Mouse (Mus musculus): ENCODE measurements around the gene Zkscan7.
A peak's percentile ranks its signal among the peaks of the same experiment; 100 is the strongest.

Gene Zkscan7

DNA sequence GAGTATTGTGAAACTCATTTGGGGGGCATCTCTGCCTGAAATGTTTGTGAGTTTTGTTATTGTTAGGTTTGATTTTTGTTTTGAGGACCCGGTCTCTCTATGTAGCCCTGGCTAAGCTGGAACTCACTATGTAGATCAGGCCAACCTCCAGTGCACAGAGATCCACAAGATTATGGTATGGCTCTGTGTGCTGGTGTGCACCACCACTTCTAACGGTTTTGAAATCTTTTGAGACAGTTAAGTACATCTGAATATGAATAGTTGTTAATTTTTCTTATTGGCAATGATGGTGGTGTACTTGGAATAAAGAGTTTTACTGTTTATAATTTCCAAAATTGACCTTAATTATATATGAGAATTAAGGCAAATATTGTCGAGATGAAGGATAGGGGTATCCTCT lies 37.0 kb downstream of the Zkscan7 start:
- DNase-seq: peak in 1 of 2 experiments; percentile 3

GRCm38 (mm10) chr9:122922936-122923381 lies 37.5 kb downstream of the Zkscan7 start, which contains the start of gene Zfp105:
Zfp105 (plus strand) TSS chr9:122923072.
- DNase-seq: peak; percentile 89 to 91

GRCm38 (mm10) chr9:122928915-122929314 lies 43.4 kb downstream of the Zkscan7 start:
- no peak for DNase-seq
